Mouse (Mus musculus): ENCODE measurements around the gene Omp.
"Not testable (repeated sequence)": the region's sequence is repeated elsewhere in the genome, so short reads cannot be mapped to it uniquely, and the experiment has no call there.

Gene Omp

GRCm38 (mm10) chr7:98145402-98145801, at the start of gene Omp:
Gene Omp, minus strand, starts transcription at chr7:98145502.
- DNase-seq (ENCODE audit: low read depth): no peak

- DNase-seq (ENCODE audit: low read depth): peak; percentile 47
Observed at GRCm38 (mm10) chr7:98194026-98194792, 48.9 kb upstream of the Omp start.

- peak; percentile 55 for DNase-seq (ENCODE audit: low read depth)
Observed at GRCm38 (mm10) chr7:98193515-98194025, 48.3 kb upstream of the Omp start.

- no peak for DNase-seq (ENCODE audit: low read depth)
Observed at GRCm38 (mm10) chr7:98191571-98192250, 46.4 kb upstream of the Omp start.

- no peak for DNase-seq (ENCODE audit: low read depth)
Observed at GRCm38 (mm10) chr7:98190578-98190977, 45.3 kb upstream of the Omp start.

GRCm38 (mm10) chr7:98189745-98190144, 44.4 kb upstream of the Omp start:
- DNase-seq (ENCODE audit: low read depth): no peak

- no peak for DNase-seq (ENCODE audit: low read depth)
Observed at GRCm38 (mm10) chr7:98188680-98189079, 43.4 kb upstream of the Omp start.

GRCm38 (mm10) chr7:98188238-98188637, 42.9 kb upstream of the Omp start:
- no peak for DNase-seq (ENCODE audit: low read depth)

- not testable (repeated sequence) for DNase-seq (ENCODE audit: low read depth)
Observed at GRCm38 (mm10) chr7:98187332-98187731, 42.0 kb upstream of the Omp start.

- no peak for DNase-seq (ENCODE audit: low read depth)
Observed at GRCm38 (mm10) chr7:98186637-98187036, 41.3 kb upstream of the Omp start.

- DNase-seq (ENCODE audit: low read depth): no peak
Observed at GRCm38 (mm10) chr7:98185326-98185725, 40.0 kb upstream of the Omp start.

- no peak for DNase-seq (ENCODE audit: low read depth)
Observed at GRCm38 (mm10) chr7:98178560-98179231, 33.4 kb upstream of the Omp start.

GRCm38 (mm10) chr7:98177929-98178559, 32.7 kb upstream of the Omp start, which contains the start of gene Capn5:
Gene Capn5, minus strand, starts transcription at chr7:98178274.
- peak; percentile 92 for DNase-seq (ENCODE audit: low read depth)

- DNase-seq (ENCODE audit: low read depth): no peak
Observed at GRCm38 (mm10) chr7:98177566-98177928, 32.2 kb upstream of the Omp start.

- no peak for DNase-seq (ENCODE audit: low read depth)
Observed at GRCm38 (mm10) chr7:98177071-98177485, 31.8 kb upstream of the Omp start.

GRCm38 (mm10) chr7:98176322-98177070, 31.2 kb upstream of the Omp start:
- DNase-seq (ENCODE audit: low read depth): no peak

GRCm38 (mm10) chr7:98174883-98175755, 29.8 kb upstream of the Omp start:
- DNase-seq (ENCODE audit: low read depth): no peak

- no peak for DNase-seq (ENCODE audit: low read depth)
Observed at GRCm38 (mm10) chr7:98173408-98173807, 28.1 kb upstream of the Omp start.

GRCm38 (mm10) chr7:98172661-98173060, 27.4 kb upstream of the Omp start:
- no peak for DNase-seq (ENCODE audit: low read depth)

Measured in naive thymus-derived CD4-positive, alpha-beta T cell, adult 2 months (primary cell).